Mouse (Mus musculus) myocyte (in vitro differentiated cells): ENCODE measurements around the gene Lhx6.

Source experiments
- CEBPB ChIP-seq: IDR thresholded peaks from 2 replicates; pipeline ENCODE4 v1.6.1; 2011; ENCODE audit warnings: mild to moderate bottlenecking, moderate library complexity; ENCODE audit not compliant: poor library complexity, insufficient read depth, severe bottlenecking
- MAX ChIP-seq: IDR thresholded peaks from one replicate; pipeline ENCODE4 v1.6.1; 2011; ENCODE audit warnings: low read depth, mild to moderate bottlenecking, control low read depth
- MYOG ChIP-seq, 3 experiments: IDR thresholded peaks; one replicate each; pipeline ENCODE4 v1.6.1; 2011; ENCODE audit warnings: control low read depth in 2 of 3, low read depth in 2 of 3, mild to moderate bottlenecking in 2 of 3; ENCODE audit not compliant: insufficient read length in 2 of 3, control insufficient read depth in 1 of 3, insufficient read depth in 1 of 3
- POLR2A ChIP-seq: IDR thresholded peaks from one replicate; pipeline ENCODE4 v1.6.1; 2011; ENCODE audit warnings: low read depth, mild to moderate bottlenecking, control low read depth, moderate library complexity; ENCODE audit not compliant: insufficient read length
- SRF ChIP-seq: IDR thresholded peaks from one replicate; pipeline ENCODE4 v1.6.1; 2011; ENCODE audit warnings: low read depth; ENCODE audit not compliant: control insufficient read depth, insufficient read length
- TCF12 ChIP-seq: IDR thresholded peaks from one replicate; pipeline ENCODE4 v1.6.1; 2011; ENCODE audit warnings: mild to moderate bottlenecking, control low read depth; ENCODE audit not compliant: poor library complexity, insufficient read depth, severe bottlenecking
- TCF3 ChIP-seq: IDR thresholded peaks from one replicate; pipeline ENCODE4 v1.6.1; 2011; ENCODE audit warnings: low read depth, control low read depth; ENCODE audit not compliant: insufficient read length

- no peak for TF ChIP-seq TCF3
- no peak for TF ChIP-seq SRF
- TF ChIP-seq POLR2A: no peak
- TF ChIP-seq TCF12: no peak
- TF ChIP-seq MYOG (IDR thresholded peaks at IDR 0.05; ENCODE audit: control insufficient read depth in 1 of 3, insufficient read depth in 1 of 3, insufficient read length in 2 of 3, low read depth in 2 of 3): no peak
- no peak for TF ChIP-seq MAX
- TF ChIP-seq CEBPB: no peak
Observed at GRCm38 (mm10) chr2:36039297-36039985, 65.8 kb downstream of the Lhx6 start.
